Mouse (Mus musculus) lung, postnatal 36 days (tissue): Measurements from ENCODE around the gene Hbs1l.
A peak's percentile ranks its signal among the peaks of the same experiment; 100 is the strongest.

ENCODE experiments used
- DNase-seq: peaks from one replicate; pipeline ENCODE4 v3.0.0; 2022; ENCODE audit warnings: mixed read lengths

Hbs1l gene

GRCm38 (mm10) chr10:21295759-21296621 is at the start of gene Hbs1l:
TSS of gene Hbs1l (plus strand) at chr10:21295979.
- DNase-seq = peak; percentile 94

- DNase-seq = no peak
Measured at GRCm38 (mm10) chr10:21248556-21248955, 47.2 kb upstream of the Hbs1l start.

DNA sequence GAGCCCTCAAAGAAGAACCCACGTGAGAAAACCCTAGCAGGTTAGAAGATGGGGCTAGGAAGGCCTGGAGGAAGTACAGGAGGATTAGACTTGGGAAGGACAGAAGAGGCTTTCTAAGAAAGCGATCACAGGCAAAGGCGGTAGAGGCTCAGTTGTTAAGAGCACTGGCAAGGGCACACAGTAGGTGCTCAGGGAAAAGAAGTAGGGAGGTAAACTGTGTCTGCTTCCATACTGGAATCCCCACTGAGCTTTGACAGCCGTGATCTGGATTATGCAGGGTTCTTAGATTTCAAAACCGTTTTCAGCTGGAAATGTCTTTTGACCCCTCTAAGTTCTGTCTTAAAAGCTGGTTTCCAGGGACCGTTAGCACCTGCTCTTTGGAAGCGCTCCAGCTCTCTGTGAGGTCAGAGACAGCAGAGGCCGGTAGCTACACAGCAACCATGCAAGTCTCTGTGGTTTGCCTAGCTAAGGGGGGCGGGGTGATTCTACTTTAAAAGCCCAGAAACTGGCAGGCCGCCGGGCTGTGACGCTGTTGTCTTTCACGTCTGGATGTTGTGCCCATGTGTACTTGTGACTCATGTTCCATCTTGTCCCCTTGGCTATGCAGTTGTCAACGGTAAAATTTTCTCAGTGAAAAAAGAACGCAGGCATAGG is 43.8 kb upstream of the Hbs1l start:
- peak; percentile 56 for DNase-seq

- no peak for DNase-seq
Measured at GRCm38 (mm10) chr10:21252800-21253199, 43.0 kb upstream of the Hbs1l start.

- DNase-seq = no peak
Measured at GRCm38 (mm10) chr10:21254266-21255140, 41.3 kb upstream of the Hbs1l start.

DNA sequence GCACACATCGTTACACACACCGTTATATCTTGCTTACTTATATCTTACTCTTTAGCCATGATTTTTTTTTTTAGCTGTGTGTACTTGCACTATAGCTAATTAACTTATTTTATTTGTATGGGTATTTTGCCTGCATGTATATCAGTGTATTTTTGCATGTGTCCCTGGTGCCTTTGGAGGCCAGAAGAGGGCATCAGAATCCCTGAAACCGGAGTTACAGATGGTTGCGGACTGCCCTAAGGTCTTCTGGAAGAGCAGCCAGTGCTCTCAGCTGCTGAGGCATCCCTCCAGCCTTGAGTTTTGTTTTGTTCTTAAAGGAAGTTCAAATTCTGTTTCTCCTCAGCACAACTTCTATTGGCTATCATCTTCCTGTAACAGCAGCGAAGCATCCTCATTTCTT is 38.5 kb upstream of the Hbs1l start:
- no peak for DNase-seq

DNA sequence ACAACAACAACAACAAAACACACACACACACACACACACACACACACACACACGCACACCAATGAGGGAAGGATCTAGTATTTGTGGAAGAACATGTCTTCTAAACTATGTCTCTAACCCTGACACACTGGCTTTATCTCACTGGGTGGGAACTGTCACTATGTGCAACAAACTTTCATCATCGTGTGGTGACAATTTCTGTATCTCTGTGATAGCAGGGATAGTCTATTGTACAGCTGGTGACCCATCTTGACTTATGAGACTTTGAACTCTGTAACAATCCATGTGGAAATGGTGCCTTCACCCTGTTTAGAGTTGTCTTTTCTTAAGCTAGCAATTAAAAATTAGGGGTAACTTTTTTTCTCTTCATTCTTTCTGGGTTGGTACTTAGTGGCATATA is 36.1 kb upstream of the Hbs1l start:
- no peak for DNase-seq

- no peak for DNase-seq
Measured at GRCm38 (mm10) chr10:21265188-21265587, 30.6 kb upstream of the Hbs1l start.

DNA sequence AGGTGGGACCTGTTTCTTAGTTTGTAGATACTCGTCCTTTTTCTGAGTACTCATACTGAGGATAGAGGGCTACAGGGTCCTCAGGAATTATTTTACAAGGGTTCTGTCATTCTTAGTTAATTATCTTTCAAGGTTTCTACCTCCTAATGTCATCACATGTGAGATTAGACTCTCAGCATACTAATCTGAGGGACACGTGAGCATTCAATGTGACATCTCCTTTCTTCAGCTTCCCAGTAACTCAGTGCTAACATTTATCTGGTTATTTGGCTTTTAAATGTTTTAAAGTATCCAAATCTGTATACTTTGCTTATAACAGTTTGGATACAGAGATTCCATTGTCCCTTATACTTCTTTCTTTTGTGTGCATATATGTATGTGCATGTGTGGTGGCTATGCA is 28.3 kb upstream of the Hbs1l start:
- DNase-seq = no peak

- DNase-seq = no peak
Measured at GRCm38 (mm10) chr10:21268786-21269410, 26.9 kb upstream of the Hbs1l start.

DNA sequence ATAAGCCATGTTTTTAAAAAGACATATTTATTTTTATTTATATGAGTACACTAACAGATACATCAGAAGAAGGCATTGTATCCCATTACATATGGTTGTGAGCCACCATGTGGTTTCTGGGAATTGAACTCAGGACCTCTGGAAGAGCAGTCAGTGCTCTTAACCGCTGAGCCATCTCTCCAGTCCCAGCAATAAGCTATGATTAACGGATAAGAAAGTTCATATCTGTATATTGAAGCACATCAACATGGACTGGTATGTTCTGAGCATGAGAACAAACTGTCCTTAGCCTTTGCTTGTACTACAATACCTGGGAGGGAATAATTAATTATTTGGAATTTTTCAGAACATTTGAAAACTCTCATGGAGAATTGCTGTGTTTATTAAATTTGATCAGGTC is 25.9 kb upstream of the Hbs1l start:
- no peak for DNase-seq

- DNase-seq = no peak
Measured at GRCm38 (mm10) chr10:21270905-21271304, 24.9 kb upstream of the Hbs1l start.

- no peak for DNase-seq
Measured at GRCm38 (mm10) chr10:21271310-21271709, 24.5 kb upstream of the Hbs1l start.

- DNase-seq = no peak
Measured at GRCm38 (mm10) chr10:21271785-21272184, 24.0 kb upstream of the Hbs1l start.

GRCm38 (mm10) chr10:21287243-21288127 is 8.3 kb upstream of the Hbs1l start:
- no peak for DNase-seq

DNA sequence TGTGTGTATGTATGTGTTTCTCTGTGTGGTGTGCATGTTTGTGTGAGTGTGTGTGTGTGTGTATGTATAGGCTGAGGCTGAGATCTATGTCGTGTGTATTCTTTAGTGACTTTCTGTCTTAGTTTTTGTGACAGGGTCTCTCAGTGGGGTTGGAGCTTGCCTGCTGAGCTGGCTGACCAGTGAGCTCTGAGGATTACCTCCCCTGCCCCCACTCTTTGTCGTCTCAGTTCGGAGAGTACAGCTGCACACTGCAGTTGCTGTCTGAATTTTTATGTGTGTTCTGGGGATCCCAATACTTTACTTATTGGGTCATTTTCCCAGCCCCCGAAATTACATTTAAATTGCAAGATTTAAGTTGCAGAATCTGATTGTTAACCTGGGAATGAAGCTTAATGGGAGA is 4.6 kb upstream of the Hbs1l start:
- no peak for DNase-seq

DNA sequence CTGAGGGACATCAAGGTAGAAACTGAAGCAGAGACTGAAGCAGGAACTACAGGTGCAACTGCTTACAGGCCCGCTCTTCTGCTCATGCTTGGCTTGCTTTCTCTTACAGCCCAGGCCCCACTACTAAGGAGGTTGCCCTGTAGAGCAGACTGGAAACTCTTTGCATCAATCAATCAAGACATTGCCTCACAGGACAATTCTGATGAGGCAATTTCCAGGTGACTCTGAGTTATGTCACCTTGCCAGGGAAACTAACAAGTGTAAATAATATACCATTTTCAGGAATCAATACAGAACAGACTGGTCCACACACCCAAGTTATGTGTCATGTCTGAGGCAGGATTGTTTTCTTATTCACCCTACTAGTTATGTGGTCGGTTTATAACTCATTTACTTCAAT is 1.6 kb upstream of the Hbs1l start:
- no peak for DNase-seq

- DNase-seq = no peak
Measured at GRCm38 (mm10) chr10:21295397-21295758, 401 bp upstream of the Hbs1l start.

DNA sequence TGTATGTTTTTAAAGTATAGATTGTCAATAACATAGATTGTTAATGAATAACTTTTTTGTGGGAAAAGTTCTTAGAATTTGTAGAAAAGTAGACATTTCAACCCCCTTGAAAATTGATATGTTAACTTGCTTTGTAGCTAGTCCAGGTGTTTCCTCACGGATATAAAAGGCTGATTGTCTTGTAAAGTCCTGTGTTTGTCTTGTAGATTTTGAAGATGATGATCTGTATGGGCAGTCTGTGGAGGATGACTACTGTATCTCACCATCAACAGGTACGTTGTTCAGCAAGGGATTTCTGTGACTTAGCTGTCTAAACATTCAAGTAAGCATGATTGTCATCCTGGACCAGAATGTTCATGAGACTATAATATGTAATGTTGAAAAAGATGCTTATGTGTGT is 3.2 kb downstream of the Hbs1l start:
- DNase-seq = no peak

- no peak for DNase-seq
Measured at GRCm38 (mm10) chr10:21301822-21302221, 6.0 kb downstream of the Hbs1l start.

DNA sequence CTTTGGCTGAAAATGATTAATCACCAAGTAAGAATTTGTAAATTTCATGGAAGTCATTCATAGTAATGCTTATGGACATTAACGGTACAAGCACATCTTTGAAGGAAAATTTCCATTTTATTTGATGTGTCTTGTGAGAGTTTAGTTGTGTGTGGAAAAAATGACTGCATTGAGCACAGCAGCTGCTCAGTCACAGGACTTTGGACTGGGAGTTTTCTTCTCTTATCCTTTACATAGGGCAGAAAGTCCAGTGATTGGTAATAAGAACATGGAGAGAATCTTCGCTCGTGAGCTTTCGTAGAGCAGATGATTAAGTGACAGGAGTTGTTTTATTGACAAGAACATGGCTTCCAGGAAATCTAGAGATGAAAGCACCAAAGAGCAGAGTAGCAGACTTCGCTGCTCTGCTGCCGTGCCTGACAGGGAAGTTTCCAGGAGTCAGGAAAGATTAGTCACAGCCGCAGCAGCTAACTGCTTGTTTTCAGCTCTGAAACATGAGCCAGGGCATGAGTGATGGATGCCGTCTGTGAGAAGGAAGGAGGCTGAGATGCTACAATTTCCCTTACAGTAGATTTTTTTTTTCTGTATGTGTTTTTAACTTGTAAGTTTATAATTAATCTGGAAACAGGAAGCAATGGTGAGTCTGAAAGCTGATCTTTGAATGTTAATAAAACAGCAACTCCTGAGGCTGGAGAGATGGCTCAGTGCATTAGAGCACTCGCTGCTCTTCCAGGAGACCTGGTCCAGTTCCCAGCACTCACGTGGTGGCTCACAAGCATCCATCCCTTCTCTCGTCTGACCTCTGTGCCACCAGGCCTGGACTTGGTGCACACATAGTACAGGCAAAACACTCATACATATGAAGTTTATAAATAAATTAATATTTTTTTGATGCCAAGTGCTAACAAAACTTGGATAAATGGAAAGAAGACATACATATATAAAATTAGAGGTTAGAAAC is 9.2 kb downstream of the Hbs1l start:
- DNase-seq = no peak
